Mouse (Mus musculus): ENCODE results near the gene Krtap4-7.
"Not testable (repeated sequence)": the region's sequence is repeated elsewhere in the genome, so short reads cannot be mapped to it uniquely, and the experiment has no call there.

Gene Krtap4-7

DNA sequence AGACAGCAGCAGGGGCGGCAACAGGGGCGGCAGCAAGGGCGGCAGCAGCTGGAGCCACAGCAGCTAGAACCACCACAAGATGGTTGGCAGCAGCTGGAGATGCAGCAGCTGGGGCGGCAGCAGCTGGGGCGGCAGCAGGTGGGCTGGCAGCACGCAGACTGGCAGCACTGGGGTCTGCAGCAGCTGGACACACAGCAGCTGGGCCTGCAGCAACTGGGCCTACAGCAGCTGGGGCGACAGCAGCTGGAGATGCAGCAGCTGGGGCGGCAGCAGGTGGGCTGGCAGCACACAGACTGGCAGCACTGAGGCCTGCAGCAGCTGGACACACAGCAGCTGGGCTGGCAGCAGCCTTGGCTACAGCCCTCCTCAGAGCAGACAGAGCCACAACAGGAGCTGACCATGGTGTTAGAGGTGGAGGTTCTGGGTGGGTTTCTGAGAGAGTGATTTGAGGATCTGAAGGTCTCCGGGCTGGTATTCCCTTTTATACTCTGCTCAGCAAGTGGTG is at the start of gene Krtap4-7:
Gene Krtap4-7 (minus strand): TSS at position 455 of the 505 bp plus-strand sequence.
- not testable (repeated sequence) for DNase-seq

DNA sequence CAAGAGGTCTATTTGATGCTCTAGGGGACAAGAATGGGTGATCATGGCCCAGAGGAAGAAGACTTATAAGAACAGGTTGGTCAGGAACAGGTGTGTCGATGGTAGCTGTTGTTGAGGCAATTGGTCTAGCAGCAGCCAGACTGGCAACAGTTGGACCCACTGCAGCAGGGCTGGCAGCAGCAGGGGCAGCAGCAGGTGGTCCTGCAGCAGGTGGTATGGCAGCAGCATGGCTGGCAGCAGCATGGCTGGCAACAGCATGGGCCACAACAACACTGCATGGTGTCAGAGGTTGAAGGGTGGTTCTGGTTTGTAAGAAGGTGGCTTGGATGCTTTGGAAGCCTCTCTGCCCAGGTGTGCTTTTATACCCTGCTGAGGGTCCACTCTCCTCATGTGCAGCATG is 46.6 kb upstream of the Krtap4-7 start, which contains the start of gene Gm14190:
Gene Gm14190 (minus strand): TSS at position 278 of the 400 bp plus-strand sequence.
- DNase-seq, result no peak

GRCm38 (mm10) chr11:99685235-99685634 is 41.3 kb upstream of the Krtap4-7 start:
- DNase-seq, result not testable (repeated sequence)

DNA sequence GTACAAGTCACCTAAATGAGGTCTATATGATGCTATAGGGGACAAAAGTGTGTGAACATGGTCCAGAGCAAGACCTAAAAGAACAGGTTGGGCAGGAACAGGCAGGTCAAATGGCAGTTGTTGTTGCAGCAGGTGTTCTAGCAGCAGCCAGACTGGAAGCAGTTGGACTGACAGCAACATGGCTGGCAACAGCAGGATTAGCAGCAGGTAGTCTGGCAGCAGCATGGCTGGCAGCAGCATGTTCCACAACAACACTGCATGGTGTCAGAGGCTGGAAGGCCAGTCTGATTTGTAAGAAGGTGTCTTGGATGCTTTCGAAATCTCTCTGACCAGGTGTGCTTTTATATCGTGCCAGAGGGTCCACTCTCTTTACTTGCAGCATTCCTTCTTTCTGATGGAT is 39.6 kb upstream of the Krtap4-7 start:
- no peak for DNase-seq

DNA sequence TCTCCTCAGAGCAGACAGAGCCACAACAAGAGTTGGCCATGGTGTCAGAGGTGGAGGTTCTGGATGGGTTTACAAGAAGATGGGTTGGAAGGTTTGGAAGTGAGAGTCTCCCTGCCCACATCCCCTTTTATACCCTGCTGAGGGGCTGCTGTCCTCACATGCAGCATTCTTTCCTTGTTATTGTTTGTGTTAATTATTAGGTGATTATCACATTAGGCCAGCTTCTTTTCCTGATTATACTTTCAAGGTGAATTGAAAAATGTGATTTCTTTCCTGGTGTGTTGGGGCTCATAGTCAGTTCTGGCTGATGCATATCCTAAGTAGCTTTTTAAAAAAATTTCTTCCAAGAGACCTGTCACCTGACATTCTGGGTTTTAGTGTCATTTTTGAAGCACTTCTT is 22.0 kb upstream of the Krtap4-7 start, which contains the start of gene Krtap4-6:
Gene Krtap4-6 (minus strand): TSS at position 101 of the 400 bp plus-strand sequence.
- no peak for DNase-seq

- no peak for DNase-seq
Observed at GRCm38 (mm10) chr11:99662802-99663201, 18.9 kb upstream of the Krtap4-7 start.

DNA sequence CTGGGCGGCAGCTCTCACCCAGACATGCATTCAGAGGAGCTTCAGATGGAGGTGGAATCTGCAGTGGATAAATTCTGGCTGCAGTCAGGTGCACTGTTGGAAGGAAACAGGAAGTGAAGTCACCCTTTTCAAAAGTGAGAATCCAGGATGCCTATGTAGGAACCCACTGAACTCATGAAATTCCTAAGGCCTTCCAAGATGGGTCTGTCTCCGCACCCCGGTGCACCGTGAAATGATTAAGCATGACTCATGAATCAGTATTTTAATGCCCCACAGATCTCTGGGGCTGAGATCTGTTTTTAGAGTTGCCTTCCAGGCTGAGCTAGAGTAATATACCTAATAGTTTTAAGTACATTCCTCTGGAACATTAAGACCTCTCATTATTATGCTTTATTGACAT is 15.4 kb upstream of the Krtap4-7 start:
- no peak for DNase-seq

DNA sequence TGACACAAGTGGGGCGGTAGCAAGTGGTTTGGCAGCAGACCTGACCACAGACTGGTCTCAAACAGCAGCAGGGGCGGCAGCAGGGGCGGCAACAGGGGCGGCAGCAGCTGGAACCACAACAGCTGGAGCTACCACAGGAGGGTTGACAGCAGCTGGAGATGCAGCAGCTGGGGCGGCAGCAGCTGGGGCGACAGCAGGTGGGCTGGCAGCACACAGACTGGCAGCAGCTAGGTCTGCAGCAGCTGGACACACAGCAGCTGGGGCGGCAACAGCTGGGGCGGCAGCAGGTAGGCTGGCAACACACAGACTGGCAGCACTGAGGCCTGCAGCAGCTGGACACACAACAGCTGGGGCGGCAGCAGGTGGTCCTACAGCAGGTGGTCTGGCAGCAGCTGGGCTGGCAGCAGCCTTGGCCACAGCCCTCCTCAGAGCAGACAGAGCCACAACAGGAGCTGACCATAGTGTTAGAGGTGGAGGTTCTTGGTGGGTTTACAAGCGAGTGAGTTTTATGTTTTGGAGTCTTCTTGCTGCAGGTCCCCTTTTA is 14.7 kb upstream of the Krtap4-7 start, which contains the start of gene Gm11563:
Gene Gm11563 (minus strand): TSS at position 494 of the 544 bp plus-strand sequence.
- not testable (repeated sequence) for DNase-seq

- no peak for DNase-seq
Observed at GRCm38 (mm10) chr11:99657051-99657450, 13.2 kb upstream of the Krtap4-7 start.

DNA sequence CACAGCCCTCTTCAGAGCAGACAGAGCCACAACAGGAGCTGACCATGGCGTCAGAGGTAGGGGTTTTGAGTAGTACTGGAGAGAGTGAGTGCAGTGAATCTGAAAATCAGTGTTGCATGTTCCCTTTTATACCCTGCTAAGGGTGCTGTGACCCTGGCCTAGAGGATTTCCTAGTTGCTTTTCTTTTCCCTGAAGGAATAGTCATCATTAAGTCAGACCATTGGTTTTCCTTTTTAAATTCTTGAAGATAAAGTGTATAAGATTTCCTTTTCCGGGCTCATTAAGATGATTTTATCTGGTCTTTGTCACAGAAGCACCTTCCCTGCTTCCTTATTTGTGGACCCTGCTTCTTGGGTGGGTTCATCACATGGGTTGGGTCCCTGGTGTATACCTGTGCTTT is 6.2 kb upstream of the Krtap4-7 start, which contains the start of gene Gm11555:
Gene Gm11555 (minus strand): TSS at position 101 of the 400 bp plus-strand sequence.
- DNase-seq, result no peak

DNA sequence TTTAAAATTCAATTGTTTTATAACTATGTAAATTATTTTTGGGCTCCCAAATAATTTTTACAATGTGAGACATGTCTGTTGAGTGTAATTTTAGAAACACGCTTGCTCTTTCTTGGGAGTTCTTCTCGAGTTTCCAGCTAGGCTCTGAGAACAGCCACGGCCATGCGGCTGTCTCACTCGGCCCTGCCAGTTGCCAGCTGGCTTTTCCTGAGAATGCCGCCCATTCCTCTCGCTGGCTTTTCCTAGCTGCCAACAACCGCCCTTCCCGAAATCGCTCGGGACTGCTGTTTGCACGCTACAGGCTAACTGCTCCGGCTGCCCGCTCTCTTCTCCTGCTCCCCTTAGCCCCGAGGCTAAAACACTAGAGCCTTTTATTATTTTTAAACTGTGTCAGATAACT is 2.6 kb upstream of the Krtap4-7 start:
- DNase-seq, result no peak

GRCm38 (mm10) chr11:99644351-99644750 is 462 bp upstream of the Krtap4-7 start:
- no peak for DNase-seq

DNA sequence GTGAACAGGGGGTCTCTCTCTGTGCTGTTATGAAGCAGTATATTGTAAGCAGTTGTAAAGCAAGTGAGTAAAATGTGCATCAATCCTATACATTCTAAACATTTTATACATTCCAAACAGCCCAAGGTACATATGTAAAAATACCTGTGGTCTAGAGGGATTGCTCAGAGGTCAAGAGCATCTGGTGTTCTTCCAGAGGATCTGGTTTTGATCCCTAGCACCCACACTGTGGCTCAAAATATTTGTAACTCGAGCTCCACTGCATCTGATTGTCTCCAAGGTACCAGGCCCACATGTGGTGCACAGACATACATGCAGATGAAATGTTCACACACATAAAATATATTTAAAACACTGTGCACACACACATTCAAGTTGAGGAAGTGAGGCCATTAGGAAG is 3.0 kb downstream of the Krtap4-7 start:
- DNase-seq, result no peak

- DNase-seq, result no peak
Observed at GRCm38 (mm10) chr11:99637086-99637485, 6.8 kb downstream of the Krtap4-7 start.

- DNase-seq, result no peak
Observed at GRCm38 (mm10) chr11:99634653-99635134, 9.2 kb downstream of the Krtap4-7 start, which contains the start of gene Krtap4-2. Krtap4-2 (minus strand) TSS chr11:99635084.

- no peak for DNase-seq
Observed at GRCm38 (mm10) chr11:99633293-99633692, 10.6 kb downstream of the Krtap4-7 start.

GRCm38 (mm10) chr11:99630890-99631289 is 13.0 kb downstream of the Krtap4-7 start:
- no peak for DNase-seq

DNA sequence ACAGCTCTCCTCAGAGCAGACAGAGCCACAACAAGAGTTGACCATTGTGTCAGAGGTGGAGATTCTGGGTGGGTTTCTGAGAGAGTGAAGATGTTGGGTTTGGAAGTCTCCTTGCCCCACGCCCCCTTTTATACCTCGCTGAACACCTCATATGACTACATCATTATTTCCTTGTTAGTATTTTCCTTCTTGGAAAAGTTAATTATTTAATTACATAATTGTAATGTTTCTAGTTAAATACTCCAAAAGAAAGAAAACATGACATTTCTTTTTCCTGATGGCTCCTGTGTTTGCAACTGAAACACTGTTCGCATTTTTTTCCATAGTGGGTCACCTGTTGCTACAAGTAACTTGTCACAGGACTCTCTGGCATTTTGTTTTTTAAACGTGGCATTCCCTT is 15.8 kb downstream of the Krtap4-7 start, which contains the start of gene Krtap4-1:
Gene Krtap4-1 (minus strand): TSS at position 101 of the 400 bp plus-strand sequence.
- DNase-seq, result no peak

GRCm38 (mm10) chr11:99620335-99620734 is 23.6 kb downstream of the Krtap4-7 start, which contains the start of gene Gm11562:
Gm11562 (minus strand) TSS chr11:99620435.
- no peak for DNase-seq

DNA sequence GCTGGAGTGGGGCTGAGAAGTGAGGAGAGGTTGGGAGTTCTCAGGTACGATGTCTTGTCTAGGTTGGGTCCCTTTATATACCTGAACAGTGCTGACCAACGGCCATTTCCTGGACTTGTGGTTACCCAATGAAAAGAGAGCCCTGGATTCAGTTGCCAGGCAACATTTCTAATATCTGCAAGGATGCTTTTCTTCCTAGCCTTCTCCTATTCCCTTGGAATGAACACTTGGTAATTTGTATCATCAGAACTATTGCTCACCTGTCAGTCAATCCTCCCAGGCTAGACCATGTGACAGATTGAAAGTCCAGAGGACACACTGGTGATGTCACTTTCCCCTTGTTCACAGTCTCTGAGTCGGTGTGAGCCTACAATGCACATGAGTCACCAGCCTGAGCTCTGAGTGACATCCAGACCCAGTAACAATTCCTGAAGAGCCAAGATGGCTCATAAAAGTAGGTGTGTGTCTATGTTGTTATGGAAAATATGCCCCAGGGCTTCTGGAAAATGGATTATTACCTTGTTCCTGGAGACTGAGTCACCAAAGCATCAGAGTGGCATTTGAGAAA is 29.0 kb downstream of the Krtap4-7 start, which contains the start of gene Krtap2-4:
Gene Krtap2-4 (minus strand): TSS at position 51 of the 568 bp plus-strand sequence.
- DNase-seq, result no peak

DNA sequence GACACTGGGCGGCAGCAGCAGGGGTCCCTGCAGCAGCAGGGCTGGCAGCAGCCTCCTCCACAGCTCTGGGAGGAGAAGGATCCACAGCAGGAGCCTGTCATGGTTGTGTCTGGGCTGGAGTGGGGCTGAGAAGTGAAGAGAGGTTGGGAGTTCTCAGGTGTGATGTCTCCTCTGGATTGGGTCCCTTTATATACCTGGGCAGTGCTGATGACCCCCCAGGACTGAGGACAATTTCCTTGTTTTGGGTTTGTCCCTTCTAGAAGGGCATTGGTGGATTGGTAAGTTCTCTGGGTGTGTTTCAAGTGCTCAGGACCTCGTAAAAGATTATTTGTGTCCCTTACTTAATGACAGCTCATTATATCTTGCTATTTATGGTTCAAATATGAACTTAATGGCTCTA is 33.8 kb downstream of the Krtap4-7 start, which contains the start of gene Gm11937:
Gene Gm11937 (minus strand): TSS at position 101 of the 400 bp plus-strand sequence.
- not testable (repeated sequence) for DNase-seq

GRCm38 (mm10) chr11:99609126-99609525 is 34.8 kb downstream of the Krtap4-7 start:
- peak; percentile 64 for DNase-seq

- DNase-seq, result not testable (repeated sequence)
Observed at GRCm38 (mm10) chr11:99603208-99603607, 40.7 kb downstream of the Krtap4-7 start, which contains the start of gene Gm11938. Gm11938 (minus strand) TSS chr11:99603308.
